Mouse (Mus musculus): Measurements from ENCODE around the gene Als2cl. TPM values are rescaled to one million over a fixed set of nuclear protein-coding genes. Genes with fewer than 3 reads are reported as not detected.

Als2cl gene
- polyA plus RNA-seq, 3 experiments from 2014 or later = 2.5 to 16.8 (median 15.8) TPM

DNA sequence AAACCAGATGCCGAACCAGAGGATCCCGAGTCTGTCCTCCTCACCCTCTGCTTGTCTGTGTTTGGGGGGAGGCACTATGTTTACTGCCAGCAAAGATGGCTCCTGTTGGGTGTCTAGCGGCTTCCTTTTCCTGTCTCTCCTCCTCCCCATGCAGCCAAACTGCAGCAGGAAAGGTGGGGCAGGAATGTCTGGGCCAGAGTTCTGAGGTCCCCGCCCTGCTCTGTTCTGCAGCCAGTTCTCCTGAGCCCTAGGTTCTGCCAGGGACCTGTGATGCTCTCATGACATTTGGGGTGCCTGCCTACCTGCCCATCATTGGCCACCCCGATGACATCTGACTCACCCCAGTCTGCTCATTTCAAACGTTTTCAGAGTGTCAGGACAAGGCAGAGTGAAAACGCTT lies 2.3 kb downstream of the Als2cl start:
- ATAC-seq = no peak

DNA sequence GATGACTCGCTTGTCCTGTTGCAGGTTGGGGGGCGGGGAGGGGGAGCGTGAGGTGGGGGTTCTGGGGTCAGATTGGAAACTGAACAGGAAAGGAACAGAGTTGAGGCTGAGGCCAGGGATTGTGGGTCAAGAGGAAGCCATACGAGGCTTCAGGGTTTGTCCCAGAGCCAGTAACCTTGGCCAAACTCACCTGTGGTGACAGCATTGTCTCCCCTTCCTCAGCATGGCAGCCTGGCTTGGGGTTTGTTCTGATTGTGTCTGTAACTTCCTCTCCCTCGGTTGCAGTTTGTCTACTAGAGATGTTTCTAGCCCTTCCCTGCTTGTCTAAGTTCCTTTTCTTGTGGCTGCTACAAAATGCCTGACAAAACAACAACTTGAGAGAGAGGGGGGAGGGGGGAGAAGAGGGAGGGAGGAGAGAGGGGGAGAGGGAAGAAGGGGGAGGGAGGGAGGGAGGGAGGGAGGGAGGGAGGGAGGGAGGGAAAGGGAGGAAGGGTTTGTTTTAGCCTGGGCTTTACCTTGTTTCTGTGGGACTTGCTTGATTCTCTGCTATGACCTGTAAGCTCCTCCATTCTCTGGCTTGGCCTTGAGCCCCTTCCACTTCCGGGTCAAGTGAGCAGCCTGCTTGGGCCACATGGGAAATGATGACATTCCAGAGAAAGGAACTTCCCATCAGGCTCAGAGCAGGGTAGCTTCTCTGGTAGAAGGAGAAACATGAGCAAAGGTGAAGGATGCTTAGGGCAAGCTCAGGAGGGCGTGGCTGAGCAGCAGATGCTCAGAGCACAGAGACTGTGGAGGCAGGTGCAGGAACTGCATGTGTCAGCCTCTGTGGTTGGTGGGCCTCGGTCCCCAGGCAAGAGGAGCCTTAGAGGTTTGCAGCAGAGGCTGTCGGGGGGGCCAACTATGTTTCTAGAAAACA lies 8.0 kb downstream of the Als2cl start:
- ATAC-seq = no peak

DNA sequence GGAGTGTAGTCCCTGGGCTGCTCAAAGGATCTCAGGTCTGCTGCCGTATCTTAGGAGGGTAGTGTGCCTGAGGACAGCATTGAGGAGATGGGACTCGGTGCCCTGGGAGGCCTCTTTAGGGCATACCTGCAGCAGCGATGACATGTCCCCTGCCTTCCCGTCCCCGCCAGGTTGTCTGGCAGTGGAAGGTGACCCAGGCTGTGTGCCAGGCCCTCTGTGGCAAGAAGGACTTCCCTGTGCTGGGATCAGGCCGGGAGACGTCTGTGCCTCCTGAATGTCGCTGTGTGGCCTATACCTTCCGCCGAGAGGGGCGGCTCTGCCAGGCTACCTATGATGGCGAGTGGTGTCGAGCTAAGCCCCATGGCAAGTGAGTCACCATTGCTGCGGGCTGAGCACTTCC lies 9.3 kb downstream of the Als2cl start:
- no peak for ATAC-seq

DNA sequence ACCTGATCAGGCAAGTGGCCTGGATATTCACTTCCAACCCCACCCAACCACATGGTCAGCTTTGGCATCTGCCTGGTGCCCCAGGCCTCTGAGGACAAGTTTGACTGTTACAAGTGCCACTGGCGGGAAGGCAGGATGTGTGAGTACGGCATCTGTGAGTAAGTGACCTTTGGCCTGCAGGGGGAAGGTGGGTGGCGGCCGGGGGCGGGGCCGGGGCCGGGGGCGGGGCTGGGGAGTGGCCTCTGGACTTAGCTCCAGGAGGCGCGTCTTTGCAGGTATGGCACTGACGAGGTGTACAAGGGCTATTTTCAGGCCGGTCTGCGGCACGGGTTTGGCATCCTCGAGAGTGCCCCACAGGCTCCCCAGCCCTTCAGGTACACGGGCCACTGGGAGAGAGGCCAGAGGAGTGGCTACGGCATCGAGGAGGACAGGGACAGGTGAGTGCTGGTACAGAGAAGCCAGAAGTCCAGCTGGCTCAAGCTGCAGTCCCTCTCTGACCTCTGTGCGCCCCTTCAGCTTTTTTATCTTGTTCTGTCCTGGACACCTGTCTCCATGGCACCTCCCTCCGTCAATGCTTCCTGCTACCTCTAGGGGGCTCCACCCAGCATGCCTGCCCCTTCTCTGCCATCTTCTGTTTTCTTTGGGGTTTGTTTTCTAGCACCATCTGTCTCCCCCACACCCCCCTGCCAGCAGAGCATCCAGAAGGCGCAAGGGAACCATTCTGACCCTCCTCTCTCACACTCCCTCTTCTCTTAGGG lies 10.5 kb downstream of the Als2cl start:
- ATAC-seq = no peak

DNA sequence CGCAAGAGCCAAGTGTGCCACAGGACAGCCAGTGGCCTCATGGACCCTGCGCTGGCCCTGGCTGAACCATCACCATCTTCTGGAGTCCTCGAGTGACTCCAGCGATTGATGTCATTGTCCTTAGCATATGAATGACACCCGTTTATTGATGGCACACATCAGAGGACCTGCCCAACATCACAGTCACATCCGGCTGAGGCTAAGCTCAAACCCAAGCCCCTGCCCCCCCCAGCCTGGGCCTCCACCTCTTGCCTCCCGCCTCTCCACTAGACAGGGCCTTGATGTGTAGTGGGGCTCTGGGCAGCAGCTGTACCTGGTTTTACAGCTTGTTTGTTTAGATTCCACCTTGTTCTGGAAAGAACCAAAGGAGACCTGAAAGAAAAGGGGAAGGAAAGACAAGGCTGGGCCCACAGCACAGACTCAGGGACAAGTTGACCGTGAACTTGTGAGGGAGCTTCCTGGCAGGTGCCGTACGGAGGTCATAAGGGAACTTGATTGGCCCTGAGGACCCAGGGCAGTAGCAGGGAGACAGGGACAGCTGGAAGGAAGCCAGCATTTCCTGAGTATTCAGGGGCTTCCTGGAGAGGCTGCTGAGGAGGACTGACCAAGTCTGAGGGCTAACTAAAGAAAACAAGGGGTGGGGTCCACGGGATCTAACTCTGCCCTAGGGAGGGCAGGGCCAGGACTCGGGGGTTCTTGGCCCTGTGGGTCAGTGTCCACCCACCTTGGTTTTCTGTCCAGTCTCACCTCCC lies 11.6 kb downstream of the Als2cl start:
- ATAC-seq = no peak

DNA sequence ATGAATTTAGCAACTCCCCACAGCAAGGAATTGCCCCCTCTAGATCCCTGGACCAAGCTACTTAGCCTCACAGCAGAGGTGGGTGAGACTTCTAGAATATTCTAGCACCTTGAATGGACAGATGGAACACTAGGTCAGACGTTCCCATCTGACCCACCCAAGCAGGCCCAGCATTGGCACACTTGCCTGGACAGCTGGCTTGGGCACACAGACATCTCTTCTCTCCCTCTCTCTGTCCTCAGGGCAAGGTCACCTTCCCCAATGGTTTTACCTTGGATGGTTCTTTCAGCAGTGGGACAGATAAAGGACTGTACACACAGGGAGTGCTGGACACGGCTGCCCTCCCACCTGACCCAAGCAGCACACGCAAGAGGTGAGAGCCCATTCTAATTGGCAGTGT lies 12.9 kb downstream of the Als2cl start:
- no peak for ATAC-seq

DNA sequence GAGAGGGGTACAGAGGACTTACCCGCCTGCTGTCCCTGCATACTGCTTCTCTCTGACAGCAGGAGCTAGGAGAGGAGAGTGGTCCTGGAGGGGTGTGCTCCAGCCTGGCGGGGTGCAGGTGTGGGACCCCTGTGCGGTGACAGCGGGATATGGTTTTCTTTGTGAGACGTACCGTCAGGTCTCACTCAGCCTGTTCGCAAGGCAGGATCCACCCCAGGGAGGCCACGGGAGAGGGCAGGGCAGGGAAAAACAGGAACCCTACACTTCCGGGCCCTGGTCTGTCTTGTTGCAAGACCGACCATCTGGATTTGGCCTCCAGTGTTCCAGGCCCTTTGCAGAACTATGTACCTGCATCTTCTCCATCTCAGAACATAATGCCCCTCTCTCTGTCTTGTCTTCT lies 13.8 kb downstream of the Als2cl start:
- no peak for ATAC-seq

DNA sequence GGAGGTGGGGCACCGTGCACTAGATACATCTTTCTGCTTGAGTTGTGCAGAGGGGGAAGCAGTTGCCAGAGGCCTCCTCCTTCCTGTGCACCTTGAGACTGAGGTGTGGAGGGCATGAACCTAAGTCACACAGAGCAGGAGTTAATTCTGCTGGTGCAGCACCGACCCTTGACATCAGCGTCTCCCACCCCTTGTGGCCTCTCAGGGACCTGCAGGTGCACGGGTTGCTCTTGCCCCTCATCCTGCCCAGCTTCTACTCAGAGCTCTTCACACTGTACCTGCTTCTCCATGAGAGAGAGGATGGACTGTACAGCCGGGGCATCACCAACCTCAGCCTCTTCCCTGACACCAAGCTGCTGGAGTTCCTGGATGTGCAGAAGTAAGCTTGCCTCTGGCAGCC lies 15.8 kb downstream of the Als2cl start:
- no peak for ATAC-seq

DNA sequence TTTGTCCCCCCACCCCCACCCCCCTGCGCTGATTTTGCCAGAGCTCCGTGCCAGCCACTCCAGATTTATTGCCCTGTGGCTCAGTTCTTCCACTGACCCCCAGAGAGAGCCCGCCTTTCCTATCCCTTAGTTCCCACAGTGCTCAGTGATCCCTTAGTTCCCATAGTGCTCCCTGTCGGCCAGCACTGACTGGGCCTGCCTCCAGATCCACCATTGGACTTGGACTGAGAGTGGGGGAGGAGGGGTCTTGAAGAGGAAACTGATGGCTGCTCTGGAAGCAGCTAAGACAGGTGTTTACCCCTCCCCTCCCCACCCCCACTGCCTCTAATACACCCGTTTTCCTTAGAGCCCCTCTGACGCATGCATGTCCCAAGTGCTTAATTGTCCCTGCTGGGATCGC lies 16.3 kb downstream of the Als2cl start:
- ATAC-seq = no peak

DNA sequence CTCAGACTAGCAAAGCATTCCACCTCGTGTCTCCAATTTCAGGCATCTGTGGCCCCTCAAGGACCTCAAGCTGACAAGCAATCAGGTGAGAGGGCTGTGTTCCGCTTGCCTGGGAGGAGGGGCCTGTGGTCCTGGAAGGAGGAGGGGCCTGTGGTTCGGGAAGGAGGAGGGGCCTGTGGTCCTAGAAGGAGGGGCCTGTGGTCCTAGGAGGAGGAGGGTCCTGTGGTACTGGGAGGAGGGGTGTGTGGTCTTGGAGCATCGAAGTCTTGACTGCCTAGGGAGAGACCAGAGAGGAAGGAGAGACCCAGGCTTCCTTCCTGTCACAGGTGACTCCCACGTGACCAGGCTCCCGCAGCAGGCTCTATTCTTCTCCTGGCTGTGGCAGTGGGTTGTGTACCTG lies 16.9 kb downstream of the Als2cl start:
- peak; percentile 61 for ATAC-seq

DNA sequence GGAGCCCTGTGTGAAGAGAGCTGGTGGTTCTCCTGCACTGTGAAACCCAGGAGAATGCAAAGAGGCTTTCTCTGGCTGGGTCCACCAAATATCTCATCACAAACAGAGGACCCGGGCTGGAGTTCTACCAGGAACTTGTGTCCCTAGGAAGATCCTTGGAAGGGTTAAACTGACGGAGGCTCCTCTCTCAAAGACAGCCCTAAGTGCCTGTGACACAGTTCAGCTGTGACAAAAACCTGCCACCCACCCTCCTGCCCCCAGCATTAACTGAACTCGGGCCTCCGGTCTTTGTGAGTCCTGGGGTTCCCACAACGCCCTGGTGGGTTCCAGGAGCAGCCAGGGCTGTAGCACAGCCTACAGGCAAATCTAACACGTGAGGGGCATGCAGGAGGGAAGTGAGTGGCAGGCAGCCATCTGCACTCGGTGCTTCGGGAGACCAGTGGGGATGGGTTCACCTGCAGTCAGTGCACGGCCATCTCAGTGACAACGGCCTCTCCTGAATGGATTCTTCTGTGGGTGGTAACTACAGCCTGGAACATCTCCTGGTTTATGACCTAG lies 19.9 kb downstream of the Als2cl start:
- no peak for ATAC-seq

DNA sequence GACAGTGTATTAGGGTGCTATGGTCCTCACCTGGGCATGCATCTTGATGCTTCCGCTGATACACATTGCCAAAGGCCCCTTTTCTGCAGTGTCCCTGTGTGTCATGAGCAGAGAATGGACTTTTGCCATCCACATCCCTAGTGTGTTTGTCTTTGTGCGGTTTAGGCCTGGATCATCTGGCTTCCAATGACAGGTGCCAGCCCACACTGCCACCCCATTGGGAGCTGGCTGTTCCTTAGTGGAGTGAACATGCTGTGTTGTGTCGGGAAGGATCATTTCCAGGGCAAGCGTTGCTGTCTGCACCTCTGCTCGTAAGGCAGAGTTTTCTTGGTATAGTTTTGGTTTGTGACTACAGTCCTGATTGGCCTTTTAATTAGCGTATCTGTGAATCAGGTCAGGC lies 21.5 kb downstream of the Als2cl start:
- ATAC-seq = no peak

DNA sequence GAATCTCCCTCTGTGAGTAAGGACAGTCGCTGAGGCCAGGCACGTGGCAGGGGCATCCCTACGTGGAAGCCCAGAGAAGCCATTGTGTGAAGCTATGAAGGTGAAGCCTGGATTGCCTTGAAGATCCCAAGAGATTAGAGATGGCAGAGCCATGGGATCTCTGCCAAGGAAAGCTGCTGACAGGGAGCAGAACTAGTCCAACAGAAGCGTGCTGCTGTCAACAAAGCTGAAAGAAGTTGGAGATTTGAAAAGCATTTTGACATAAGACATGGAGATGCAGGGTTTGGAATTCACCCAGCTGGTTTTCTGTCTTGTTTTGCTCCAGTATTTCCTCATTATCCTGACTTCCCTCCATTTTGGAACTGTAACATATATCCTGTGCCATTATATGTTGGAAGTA lies 22.6 kb downstream of the Als2cl start:
- no peak for ATAC-seq

DNA sequence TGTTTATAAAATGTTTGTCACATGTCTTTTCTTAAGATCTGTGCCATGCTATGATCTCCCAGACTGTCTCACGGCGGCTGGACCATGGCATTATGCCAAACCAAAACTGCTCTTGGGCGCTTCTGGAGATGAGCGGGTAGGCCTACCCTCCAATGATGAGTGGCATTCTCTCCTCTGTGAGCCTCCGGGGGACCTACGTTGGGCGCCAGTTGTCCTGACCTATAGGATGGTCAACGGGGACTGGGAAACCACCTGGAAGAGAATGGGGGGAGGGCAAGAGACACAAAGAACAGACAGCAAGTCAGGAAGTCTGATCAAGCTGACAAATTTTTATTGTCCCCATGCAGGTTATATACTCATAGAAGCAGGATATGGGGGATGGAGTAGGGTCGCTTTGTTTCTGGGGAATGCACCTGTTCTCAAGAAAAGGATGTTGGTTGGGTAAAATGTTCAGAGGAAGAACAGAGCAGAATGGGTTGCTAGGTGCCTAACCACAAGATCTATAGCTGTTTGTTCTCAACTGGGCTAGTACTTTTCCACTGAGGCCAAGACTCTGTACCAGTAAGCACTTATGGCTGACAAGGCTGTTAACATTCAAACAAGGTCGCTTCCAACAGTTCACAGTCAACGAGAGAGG lies 27.6 kb downstream of the Als2cl start:
- peak; percentile 96 for ATAC-seq

DNA sequence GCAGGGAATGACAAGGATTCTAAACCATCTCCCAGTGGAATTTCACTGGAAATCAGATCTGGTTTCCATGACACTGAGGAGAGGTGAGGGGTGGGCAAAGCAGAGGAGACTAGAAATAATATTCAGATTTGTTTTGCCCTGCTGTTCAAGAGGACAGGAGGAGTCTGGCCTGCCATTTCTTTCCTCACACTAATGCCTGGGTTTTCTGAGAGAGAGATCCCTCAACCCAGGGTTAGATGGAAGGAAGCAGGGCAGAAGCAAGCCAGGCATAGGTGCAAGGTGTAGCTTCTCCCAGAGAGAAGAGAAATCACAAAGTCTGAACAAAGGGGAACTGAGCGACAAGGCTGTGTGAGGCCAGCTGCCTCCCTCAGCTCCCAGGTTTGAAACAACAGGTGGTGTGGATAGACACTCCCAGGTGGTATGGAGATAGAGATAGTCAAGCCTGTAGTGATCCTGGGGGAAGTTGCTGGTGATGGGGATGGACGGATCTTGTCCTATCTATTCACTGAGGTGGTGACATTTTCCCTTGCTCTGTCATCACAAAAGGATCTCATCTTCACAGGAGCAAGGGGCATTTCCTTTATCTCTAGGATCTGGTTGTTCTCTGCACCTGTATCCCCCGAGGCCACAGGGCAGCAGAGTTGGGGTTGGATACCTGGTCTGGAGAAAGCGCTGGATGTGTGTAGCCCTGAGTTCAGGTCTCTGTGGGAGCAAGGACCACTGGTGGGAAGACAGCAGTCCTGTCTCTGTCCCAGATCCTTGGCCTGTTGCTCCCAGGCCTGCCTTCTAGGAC lies 28.4 kb downstream of the Als2cl start:
- peak; percentile 2 for ATAC-seq

DNA sequence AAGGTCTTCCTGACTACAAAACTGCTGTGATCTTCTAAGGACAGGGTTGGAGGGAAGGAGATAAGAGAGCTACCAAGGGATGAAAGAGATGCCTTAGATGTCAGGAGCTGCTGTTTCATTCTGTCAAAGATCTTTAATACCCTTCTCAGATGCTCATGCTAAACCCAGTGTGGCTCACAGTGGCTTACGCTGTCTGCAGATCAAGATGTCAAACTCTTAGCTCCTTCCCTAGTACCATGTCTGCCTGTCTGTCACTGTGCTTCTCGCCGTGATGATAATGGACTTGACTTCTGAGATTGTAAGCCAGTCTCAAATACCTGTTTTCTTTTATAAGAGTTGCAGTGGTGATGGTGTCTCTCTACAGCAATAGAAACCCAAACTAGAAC lies 29.0 kb downstream of the Als2cl start:
- ATAC-seq = no peak

DNA sequence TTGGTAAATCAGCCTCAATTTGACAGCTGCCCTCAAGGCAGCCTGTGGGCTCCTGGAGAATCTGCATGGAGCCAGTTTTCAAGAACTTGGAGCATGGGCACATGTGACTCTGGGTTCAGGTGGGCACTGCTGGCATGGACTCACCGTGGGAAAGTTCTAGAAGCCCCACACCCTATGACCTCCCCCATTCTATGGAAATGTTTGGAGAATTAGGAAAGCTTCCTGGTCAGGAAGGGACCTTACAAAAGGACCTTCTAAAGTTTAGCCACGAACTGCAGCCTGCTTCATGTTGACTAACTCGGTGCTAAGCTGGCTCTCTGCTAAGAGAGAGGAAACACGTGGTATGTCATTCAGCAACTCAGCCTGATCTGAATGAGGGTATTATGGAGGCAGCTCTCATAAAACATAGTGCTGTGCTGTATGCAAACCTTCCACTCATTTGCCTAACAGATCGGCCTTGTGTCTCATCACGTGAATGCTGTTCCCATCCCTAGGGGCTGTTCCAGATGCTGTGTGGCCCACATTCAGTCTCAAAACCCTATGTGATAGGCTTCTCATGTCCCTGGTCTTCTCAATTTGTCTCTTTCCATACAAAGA lies 29.8 kb downstream of the Als2cl start:
- peak; percentile 42 for ATAC-seq

DNA sequence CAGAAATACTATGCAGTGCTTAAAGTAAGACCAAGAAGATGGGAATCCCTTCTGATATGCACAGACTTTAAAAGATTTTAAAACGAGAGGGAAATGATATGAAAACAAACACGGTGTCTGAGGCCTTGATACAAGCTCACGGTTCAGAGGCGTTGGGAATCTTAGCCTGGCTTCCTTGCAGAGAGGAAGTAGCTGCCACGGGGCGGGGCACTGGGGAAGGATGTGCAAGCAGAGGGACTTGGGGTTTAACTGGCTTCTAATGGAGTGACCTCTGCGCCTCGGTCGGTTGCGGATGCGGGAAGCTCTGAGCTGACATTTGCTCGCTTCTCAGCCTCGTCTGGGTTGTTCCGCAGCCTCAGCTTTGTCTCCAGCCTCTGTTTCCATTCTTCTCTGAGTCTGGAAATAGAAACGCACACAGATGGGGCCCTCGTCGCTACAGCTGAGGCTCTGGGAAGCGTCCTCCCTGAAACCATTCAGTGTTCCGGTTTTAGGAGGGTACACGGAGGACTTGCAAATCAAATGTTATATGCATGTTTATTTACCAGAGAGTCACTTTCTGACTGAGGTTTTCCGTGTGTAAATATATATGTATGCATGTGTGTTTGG lies 35.1 kb downstream of the Als2cl start:
- no peak for ATAC-seq

DNA sequence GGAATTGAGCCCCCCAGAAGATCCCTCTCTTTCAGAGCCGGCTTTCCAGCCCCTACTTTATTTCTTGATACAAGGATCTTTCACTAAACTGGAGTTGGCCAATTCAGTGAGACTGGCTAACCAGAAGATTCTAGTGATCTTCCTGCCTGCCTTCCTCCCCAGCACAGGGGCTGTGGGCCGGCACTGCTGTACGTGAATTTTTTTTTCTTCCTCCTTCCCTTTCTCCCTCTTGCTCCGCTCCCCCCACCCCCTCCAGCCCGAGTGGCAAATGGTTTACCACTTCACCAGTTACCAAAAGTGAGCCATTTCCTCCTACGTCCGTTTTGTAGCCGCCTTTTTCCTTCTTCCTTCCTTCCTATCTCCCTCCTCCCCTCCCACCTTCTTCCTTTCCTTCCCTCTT lies 35.8 kb downstream of the Als2cl start:
- no peak for ATAC-seq

DNA sequence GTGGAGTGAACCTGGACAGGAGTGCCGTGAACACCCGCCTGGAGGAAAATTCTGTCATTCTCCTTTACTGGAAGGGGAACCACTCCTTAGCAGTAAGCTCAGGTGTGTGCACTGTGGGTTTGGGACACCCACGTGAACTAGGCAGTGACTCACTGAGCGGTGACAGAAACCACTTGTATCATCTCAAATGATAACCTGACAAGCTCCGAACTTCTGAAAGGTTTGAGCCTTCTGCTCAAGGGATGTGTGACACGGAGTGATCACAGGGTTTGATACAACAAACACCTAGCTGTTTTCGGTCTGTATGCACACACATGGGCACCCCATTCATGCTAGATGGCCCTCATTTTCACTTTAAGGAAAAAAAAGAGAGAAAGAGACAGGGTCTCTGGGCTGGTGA lies 37.1 kb downstream of the Als2cl start, which contains the start of gene Fam240a:
TSS of gene Fam240a (minus strand) at position 76 of the 400 bp plus-strand sequence.
- peak; percentile 35 for ATAC-seq
